Mouse (Mus musculus) lung, postnatal 4 days (tissue): ENCODE measurements around the gene Ceacam19.

Source experiments
- DNase-seq, 2 experiments: peaks; one replicate each; pipeline ENCODE4 v3.0.0; 2021

The Ceacam19 gene

GRCm38 (mm10) chr7:19887849-19888248 is at the start of gene Ceacam19:
TSS of gene Ceacam19 (minus strand) at chr7:19887965.
- DNase-seq: no peak

DNA sequence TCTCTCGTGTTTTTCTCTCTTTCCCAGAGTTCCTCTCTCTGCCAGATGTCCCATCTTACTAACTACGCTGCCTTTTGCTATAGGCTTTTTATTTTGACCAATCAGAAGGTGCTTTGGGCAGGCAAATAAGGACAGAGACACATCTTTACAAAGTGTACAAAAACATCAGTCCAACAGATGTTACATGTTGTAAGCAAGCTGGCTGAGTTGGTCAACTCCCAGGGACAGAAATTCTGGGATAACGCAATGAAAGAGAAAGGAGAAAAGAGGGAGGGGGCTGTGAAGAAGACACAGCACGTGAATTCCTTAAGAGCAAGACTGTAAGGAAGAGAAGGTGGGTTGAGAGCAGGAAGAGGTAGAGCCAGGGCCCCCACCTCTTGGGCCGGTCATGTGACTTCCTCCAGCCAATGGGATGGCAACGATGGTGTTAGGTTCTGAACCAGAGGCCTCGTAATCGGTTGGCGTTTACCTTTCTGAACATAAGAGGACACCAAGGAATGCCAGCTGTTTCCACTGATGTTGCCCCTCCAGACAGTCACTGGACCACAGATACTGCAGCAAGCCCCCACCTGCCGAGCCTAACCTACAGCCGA is 49.6 kb upstream of the Ceacam19 start:
- peak in 1 of 2 experiments; percentile 28 for DNase-seq

DNA sequence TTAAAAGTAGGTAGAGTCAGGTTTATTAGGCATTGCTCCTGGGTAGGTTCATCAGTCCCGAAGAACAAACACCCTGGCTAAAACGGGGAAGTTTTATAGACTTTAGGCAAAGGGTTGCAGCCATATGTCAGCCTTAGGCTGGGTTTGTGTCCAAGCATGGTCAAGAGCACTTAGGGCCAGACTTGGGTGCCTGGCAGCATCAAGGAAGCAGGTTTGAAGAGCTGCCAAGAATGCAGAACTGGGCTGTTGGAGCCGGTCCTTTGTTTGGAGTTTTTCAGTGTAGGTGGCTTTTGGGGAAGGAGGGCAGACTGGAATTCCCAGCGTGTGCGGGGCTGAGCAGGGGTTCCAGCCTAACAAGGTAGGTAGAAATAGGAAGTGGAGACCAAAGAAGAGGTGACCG is 48.2 kb upstream of the Ceacam19 start:
- DNase-seq: peak; percentile 61 to 78

- DNase-seq: peak; percentile 45 to 53
Observed at GRCm38 (mm10) chr7:19935171-19935751, 47.5 kb upstream of the Ceacam19 start.

- peak; percentile 81 to 85 for DNase-seq
Observed at GRCm38 (mm10) chr7:19932877-19933809, 45.4 kb upstream of the Ceacam19 start.

GRCm38 (mm10) chr7:19932133-19932876 is 44.5 kb upstream of the Ceacam19 start:
- peak; percentile 45 to 47 for DNase-seq

- peak in 1 of 2 experiments; percentile 47 for DNase-seq
Observed at GRCm38 (mm10) chr7:19930481-19930880, 42.7 kb upstream of the Ceacam19 start.

DNA sequence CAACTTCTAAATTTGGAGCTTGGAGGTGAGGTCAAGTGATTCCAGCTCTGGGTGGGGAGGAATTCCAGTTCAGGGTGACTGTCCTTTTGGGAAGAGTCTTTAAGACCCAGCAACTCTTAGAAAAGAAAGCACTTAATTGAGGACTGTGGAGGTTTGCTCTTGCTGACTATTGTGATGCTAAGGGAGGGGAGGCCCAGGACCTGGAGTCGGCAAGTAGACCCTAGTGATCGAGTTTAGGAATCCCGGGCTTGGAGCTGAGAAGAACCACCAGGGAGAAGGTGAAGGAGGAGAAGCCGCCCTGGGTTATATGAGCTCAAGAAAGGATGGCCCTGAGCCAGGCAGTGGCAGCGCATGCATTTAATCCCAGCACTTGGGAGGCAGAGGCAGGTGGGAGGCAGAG is 40.7 kb upstream of the Ceacam19 start:
- no peak for DNase-seq

- DNase-seq: peak in 1 of 2 experiments; percentile 41
Observed at GRCm38 (mm10) chr7:19926849-19927480, 39.2 kb upstream of the Ceacam19 start.

DNA sequence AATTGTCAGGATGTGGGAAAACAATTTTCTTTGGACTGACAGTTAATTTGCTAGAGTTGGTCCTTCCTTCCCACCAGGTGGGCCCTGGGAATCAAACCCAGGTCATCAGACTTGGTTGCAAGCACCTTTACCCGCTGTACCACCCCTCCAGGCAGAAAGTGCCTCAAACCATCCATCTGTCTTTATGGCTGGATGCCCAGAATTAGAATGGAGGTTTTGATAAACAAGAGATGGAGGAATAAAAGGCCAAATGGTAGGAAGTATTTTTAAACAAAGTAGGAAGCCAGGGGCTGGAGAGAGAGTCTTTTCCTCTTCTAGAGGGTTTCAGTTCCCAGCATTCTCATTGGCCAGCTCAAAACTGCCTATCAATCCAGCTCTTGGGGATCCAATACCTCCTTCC is 37.6 kb upstream of the Ceacam19 start:
- no peak for DNase-seq

DNA sequence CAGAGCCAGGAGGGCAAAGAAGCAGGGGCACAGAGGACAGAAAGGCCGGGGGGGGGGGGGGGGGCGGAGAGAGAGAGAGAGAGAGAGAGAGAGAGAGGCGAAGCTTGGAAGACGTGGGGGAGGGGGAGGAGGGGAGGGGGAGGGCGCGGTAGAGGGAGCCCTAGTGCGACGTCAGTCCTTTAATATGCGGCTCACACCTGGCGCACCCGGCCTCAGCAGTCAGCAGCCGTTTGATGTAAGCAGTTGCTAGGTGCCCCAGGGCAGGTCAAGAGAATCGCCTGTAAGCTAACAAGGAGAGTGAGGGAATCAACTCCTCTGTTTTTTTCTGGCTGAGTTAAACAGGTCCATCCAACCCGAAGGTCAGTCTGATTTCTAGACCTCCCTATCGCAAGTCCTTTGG is 36.0 kb upstream of the Ceacam19 start:
- peak; percentile 32 to 40 for DNase-seq

DNA sequence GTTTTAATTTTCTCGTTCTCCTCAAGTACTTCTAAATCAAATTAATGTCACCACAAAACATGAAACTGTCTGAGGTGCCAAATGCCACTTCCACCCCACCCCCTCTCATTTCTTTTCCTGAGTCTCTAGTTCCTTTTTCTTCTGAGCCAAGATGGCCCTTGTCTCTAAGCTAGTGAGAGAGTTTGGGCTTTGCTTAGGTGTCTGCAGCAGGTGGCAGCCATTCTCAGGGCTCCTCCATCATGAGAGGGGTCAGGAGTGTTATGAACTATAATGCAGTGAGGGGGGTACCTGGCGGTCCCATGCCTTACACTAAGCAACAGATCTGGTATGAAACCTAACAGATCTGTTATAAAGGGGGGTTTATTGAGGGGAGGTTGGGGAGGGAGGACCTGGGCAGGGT is 35.6 kb upstream of the Ceacam19 start:
- peak in 1 of 2 experiments; percentile 10 for DNase-seq

GRCm38 (mm10) chr7:19920506-19921261 is 32.9 kb upstream of the Ceacam19 start, which contains the start of gene Pvr:
TSS of gene Pvr (minus strand) at chr7:19921160.
- peak; percentile 83 to 90 for DNase-seq

- peak in 1 of 2 experiments; percentile 19 for DNase-seq
Observed at GRCm38 (mm10) chr7:19920166-19920505, 32.4 kb upstream of the Ceacam19 start.

GRCm38 (mm10) chr7:19914558-19914957 is 26.8 kb upstream of the Ceacam19 start:
- peak in 1 of 2 experiments; percentile 17 for DNase-seq

DNA sequence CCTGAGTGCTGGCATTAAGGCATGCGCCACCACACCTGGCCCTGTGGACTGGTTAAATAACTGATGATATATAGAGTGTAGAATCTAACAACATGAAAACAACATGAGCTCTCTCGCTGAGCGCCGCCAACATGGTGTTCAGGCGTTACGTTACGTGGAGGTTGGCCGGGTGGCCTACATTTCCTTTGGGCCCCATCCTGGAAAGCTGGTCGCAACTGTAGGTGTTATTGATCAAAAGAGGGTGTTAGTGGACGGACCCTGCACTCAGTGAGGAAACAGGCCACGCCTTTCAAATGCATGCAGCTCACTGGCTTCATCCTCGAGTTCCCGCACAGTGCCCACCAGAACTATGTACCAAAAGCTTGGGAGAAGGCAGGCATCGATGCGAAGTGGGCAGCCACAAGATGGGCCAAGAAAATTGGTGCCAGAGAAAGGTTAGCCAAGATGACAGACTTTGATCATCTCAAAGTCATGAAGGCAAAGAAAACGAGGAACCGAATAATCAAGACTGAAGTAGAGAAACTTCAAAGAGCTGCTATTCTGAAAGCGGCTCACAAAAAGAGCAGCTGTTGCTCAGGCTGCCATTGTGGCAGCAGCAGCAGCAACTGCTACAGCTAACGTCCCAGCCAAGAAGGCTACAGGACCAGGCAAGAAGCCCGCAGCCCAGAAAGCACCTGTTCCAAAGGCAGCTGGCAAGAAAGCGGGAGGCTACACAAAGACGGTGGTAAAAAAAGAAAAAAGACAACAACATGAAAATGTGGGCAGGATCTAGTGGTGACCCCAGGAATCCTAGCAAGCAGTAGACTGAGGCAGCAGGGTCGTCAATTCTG is 24.1 kb upstream of the Ceacam19 start:
- no peak for DNase-seq

DNA sequence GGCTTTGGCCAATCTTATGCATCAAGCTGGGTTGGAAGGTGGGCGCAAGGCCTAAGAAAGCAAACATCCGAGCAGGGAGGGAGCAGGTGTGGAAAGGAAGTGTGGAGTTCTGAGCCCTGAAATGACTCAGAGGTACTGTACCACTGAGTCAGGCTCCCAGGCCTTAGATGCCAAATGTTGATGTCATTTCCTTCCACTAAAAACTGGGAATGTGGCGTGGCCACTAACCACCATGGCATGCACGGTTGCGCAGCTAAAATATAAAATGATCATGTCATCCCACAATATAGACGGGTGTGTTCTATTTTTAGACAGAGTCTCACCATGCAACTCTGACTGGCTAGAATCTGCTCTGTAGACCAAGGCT is 23.5 kb upstream of the Ceacam19 start:
- DNase-seq: no peak

DNA sequence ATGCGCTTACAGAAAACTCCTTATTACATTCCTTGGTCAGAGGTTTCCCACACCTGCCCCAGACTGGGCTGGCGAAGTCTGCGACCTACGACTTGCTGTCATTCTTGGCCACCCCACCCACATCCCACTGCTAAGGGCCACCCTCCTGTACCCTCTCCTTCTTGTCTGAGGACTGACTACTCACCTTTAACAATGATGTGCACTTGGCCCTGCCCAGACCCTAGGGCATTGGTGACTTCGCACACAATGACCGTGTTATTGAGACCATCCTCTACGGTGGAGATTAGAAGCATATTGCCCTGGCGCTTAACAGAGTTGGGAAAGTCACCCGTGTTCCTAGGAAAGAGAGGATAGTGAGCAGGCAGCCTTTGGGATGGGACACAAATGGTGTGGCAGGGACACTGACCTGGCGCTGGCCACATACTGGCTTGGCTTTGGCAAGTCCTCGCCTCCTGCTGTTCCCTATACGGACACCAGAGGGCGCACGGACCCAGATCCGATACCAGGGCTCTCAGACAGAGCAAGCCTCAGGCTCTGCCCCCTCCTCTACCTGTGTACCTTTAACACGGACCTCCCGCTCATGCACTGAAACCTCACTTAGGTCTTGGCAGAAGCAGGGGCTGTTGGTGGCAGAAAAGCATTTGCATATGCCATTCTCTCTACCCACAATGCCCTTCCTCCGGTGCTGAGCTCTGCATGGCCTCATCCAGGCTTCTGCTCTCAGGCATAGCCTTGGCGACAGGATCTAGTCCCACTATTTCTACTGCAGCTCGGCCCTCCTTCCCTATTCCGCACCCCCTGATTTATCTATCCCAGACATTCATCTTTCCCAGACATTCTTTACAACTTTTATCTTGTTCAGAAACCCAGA is 22.9 kb upstream of the Ceacam19 start:
- DNase-seq: peak; percentile 76 to 85

- peak; percentile 37 to 70 for DNase-seq
Observed at GRCm38 (mm10) chr7:19889881-19890280, 2.1 kb upstream of the Ceacam19 start.

- no peak for DNase-seq
Observed at GRCm38 (mm10) chr7:19880754-19881153, 7.0 kb downstream of the Ceacam19 start.
